Mouse (Mus musculus): ENCODE measurements around the gene Ago3. TPM values are rescaled to one million over a fixed set of nuclear protein-coding genes. Genes with fewer than 3 reads are reported as not detected.

The Ago3 gene
- polyA plus RNA-seq, 1 experiment, result 13.3 TPM

- Histone ChIP-seq H3K4me3 (replicated peaks; ENCODE audit: insufficient read depth, low read depth, low read length) (no peak overlapping the region), H3K4me1 (ENCODE audit: control insufficient read depth, insufficient read depth, low read length) (peaks cover 11% of the 10 kb centered on the region), H3K27ac (ENCODE audit: insufficient read depth, low read length) (no peak overlapping the region), H3K27me3 (ENCODE audit: control insufficient read depth, insufficient read depth, low read length) (no peaks in the 10 kb centered on the region)
- DNase-seq, result no peak
- WGBS, result 35% methylated on average over 13 of the region's 13 CpGs
- no peak for TF ChIP-seq POLR2A (IDR thresholded peaks at IDR 0.05; ENCODE audit: borderline replicate concordance, insufficient read depth, low read length)
- TF ChIP-seq CTCF (IDR thresholded peaks at IDR 0.05; ENCODE audit: borderline replicate concordance, insufficient read depth, low read depth, low read length), result no peak
Measured at GRCm38 (mm10) chr4:126316443-126317040, 112.8 kb downstream of the Ago3 start.

- peaks cover 11% of the 10 kb centered on the region for H3K4me1 ChIP-seq (ENCODE audit: control insufficient read depth, insufficient read depth, low read length)
- TF ChIP-seq CTCF (IDR thresholded peaks at IDR 0.05; ENCODE audit: borderline replicate concordance, insufficient read depth, low read depth, low read length), result no peak
- no peak for TF ChIP-seq POLR2A (IDR thresholded peaks at IDR 0.05; ENCODE audit: borderline replicate concordance, insufficient read depth, low read length)
- H3K27me3 ChIP-seq (ENCODE audit: control insufficient read depth, insufficient read depth, low read length), result no peaks in the 10 kb centered on the region
- no peak for DNase-seq
- no peak overlapping the region for H3K27ac ChIP-seq (ENCODE audit: insufficient read depth, low read length)
- 23% methylated on average over 5 of the region's 5 CpGs for WGBS
- H3K4me3 ChIP-seq (replicated peaks; ENCODE audit: insufficient read depth, low read depth, low read length), result no peak overlapping the region
Measured at GRCm38 (mm10) chr4:126315931-126316330, 113.4 kb downstream of the Ago3 start.

DNA sequence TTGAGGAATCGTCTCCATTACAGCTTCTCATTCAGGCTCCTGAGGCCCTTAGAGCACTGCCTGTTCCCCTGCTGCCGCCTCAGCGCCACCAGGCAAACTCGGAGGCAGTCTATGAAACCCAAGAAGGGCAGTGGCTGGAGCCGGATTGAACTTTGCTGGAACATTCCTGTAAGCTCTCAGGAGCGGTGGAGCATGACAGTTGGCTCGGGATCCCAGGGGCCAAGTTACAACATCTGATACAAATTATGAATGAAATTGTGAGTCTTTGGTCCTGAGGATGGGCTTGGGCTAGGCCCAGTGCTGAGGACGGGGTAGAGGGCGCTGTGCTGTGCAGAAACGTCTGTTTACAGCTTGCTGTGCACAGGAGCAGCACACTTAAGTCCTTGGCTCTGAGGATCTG, 115.0 kb downstream of the Ago3 start:
- H3K27me3 ChIP-seq (ENCODE audit: control insufficient read depth, insufficient read depth, low read length), result no peaks in the 10 kb centered on the region
- DNase-seq, result no peak
- H3K4me3 ChIP-seq (replicated peaks; ENCODE audit: insufficient read depth, low read depth, low read length), result no peak overlapping the region
- peaks cover 14% of the 10 kb centered on the region for H3K4me1 ChIP-seq (ENCODE audit: control insufficient read depth, insufficient read depth, low read length)
- 44% methylated on average over 10 of the region's 10 CpGs for WGBS
- no peak for TF ChIP-seq POLR2A (IDR thresholded peaks at IDR 0.05; ENCODE audit: borderline replicate concordance, insufficient read depth, low read length)
- TF ChIP-seq CTCF (IDR thresholded peaks at IDR 0.05; ENCODE audit: borderline replicate concordance, insufficient read depth, low read depth, low read length), result no peak
- no peak overlapping the region for H3K27ac ChIP-seq (ENCODE audit: insufficient read depth, low read length)

DNA sequence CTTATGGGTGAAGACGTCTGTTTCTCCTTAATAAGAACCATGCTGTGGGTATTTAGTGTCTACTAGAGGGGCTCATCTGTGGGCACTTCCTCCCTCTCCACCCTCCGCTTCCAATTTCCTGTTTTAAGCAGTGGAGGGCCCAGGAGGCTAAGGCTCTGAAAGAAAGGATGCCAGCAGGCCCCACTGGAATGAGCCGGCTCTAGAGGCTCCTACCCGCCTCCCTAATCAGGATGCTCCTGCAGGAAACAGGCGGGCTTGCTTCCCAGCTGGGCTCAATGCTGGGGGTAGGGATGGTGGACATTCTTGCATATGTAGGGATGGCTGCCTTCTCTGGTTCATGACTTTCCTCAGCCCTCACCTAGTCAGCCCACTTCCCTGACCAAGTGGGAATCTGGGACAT, 116.2 kb downstream of the Ago3 start:
- WGBS, result 68% methylated on average over 5 of the region's 5 CpGs
- TF ChIP-seq CTCF (IDR thresholded peaks at IDR 0.05; ENCODE audit: borderline replicate concordance, insufficient read depth, low read depth, low read length) (no peak), POLR2A (IDR thresholded peaks at IDR 0.05; ENCODE audit: borderline replicate concordance, insufficient read depth, low read length) (no peak)
- Histone ChIP-seq H3K4me1 (ENCODE audit: control insufficient read depth, insufficient read depth, low read length) (peaks cover 15% of the 10 kb centered on the region), H3K4me3 (replicated peaks; ENCODE audit: insufficient read depth, low read depth, low read length) (no peak overlapping the region), H3K27me3 (ENCODE audit: control insufficient read depth, insufficient read depth, low read length) (no peaks in the 10 kb centered on the region), H3K27ac (ENCODE audit: insufficient read depth, low read length) (no peak overlapping the region)
- DNase-seq, result no peak

GRCm38 (mm10) chr4:126311566-126312200, 117.7 kb downstream of the Ago3 start:
- Histone ChIP-seq H3K27ac (ENCODE audit: insufficient read depth, low read length) (no peak overlapping the region), H3K4me1 (ENCODE audit: control insufficient read depth, insufficient read depth, low read length) (peaks cover 15% of the 10 kb centered on the region), H3K27me3 (ENCODE audit: control insufficient read depth, insufficient read depth, low read length) (no peaks in the 10 kb centered on the region), H3K4me3 (replicated peaks; ENCODE audit: insufficient read depth, low read depth, low read length) (no peak overlapping the region)
- DNase-seq, result no peak
- TF ChIP-seq CTCF (IDR thresholded peaks at IDR 0.05; ENCODE audit: borderline replicate concordance, insufficient read depth, low read depth, low read length) (no peak), POLR2A (IDR thresholded peaks at IDR 0.05; ENCODE audit: borderline replicate concordance, insufficient read depth, low read length) (no peak)
- 90% methylated on average over 16 of the region's 16 CpGs for WGBS

DNA sequence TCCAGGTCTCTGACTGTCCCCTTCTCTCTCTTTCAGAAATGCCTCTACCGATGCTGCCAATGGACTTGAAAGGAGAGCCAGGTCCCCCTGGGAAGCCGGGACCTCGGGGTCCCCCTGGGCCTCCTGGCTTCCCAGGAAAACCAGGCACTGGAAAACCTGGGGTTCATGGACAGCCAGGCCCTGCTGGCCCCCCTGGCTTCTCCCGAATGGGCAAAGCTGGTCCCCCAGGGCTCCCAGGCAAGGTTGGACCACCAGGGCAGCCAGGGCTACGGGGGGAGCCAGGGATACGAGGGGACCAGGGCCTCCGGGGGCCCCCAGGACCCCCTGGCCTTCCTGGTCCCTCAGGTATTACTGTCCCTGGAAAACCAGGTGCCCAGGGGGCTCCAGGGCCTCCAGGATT, 119.0 kb downstream of the Ago3 start:
- 72% methylated on average over 7 of the region's 7 CpGs for WGBS
- no peaks in the 10 kb centered on the region for H3K27me3 ChIP-seq (ENCODE audit: control insufficient read depth, insufficient read depth, low read length)
- no peak for TF ChIP-seq CTCF (IDR thresholded peaks at IDR 0.05; ENCODE audit: borderline replicate concordance, insufficient read depth, low read depth, low read length)
- no peak for TF ChIP-seq POLR2A (IDR thresholded peaks at IDR 0.05; ENCODE audit: borderline replicate concordance, insufficient read depth, low read length)
- H3K4me3 ChIP-seq (replicated peaks; ENCODE audit: insufficient read depth, low read depth, low read length), result no peak overlapping the region
- DNase-seq, result no peak
- no peak overlapping the region for H3K27ac ChIP-seq (ENCODE audit: insufficient read depth, low read length)
- peaks cover 15% of the 10 kb centered on the region for H3K4me1 ChIP-seq (ENCODE audit: control insufficient read depth, insufficient read depth, low read length)

DNA sequence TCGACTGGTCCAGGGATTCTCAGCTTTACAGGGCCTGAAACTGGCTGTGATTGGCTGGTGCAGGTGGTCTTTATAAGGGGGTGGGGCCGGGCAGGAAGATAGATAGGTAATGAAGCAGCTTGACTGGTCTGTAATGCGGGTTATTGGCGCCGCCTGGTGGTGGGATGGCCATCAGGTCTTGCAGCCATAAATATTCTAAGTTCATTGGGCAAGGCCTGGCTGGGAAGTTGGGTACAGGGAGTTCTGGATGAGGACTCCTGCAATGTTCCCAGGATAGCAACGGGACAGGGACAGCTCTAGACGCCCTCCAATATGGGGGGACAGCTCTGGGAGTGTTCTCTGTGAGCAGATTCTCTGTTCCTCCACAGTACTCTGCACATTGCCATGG, 119.4 kb downstream of the Ago3 start:
- H3K4me1 ChIP-seq (ENCODE audit: control insufficient read depth, insufficient read depth, low read length), result peaks cover 15% of the 10 kb centered on the region
- no peak overlapping the region for H3K27ac ChIP-seq (ENCODE audit: insufficient read depth, low read length)
- peak; percentile 87 to 94 for DNase-seq
- no peaks in the 10 kb centered on the region for H3K27me3 ChIP-seq (ENCODE audit: control insufficient read depth, insufficient read depth, low read length)
- peak overlapping the region; percentile 79 for H3K4me3 ChIP-seq (replicated peaks; ENCODE audit: insufficient read depth, low read depth, low read length)
- whole genome bisulfite sequencing, result 0% methylated on average over 7 of the region's 7 CpGs
- TF ChIP-seq POLR2A (IDR thresholded peaks at IDR 0.05; ENCODE audit: borderline replicate concordance, insufficient read depth, low read length), result no peak
- peak; percentile 84 for TF ChIP-seq CTCF (IDR thresholded peaks at IDR 0.05; ENCODE audit: borderline replicate concordance, insufficient read depth, low read depth, low read length)
